Mouse (Mus musculus) testis, adult 2 months (tissue): Measurements from ENCODE around the gene Asb16.

Experiments
- CTCF ChIP-seq: fragments of 200-500 bp; IDR thresholded peaks from 2 replicates; pipeline ENCODE4 v1.5.1; 2012; ENCODE audit warnings: low read depth, mild to moderate bottlenecking, inconsistent platforms, low read length, moderate library complexity; ENCODE audit not compliant: control insufficient read depth, insufficient read depth, insufficient replicate concordance
- POLR2A ChIP-seq: fragments of 200-500 bp; IDR thresholded peaks from 2 replicates; pipeline ENCODE4 v1.6.1; 2012; ENCODE audit warnings: low read depth, mild to moderate bottlenecking, inconsistent platforms, low read length, moderate library complexity; ENCODE audit not compliant: control insufficient read depth

- TF ChIP-seq CTCF: no peak
- no peak; the same call in 1 of the 2 replicates for TF ChIP-seq POLR2A
Observed at GRCm38 (mm10) chr11:102320686-102321005, 52.1 kb downstream of the Asb16 start.
